Mouse (Mus musculus): Measurements from ENCODE around the gene Stk10.

DNA sequence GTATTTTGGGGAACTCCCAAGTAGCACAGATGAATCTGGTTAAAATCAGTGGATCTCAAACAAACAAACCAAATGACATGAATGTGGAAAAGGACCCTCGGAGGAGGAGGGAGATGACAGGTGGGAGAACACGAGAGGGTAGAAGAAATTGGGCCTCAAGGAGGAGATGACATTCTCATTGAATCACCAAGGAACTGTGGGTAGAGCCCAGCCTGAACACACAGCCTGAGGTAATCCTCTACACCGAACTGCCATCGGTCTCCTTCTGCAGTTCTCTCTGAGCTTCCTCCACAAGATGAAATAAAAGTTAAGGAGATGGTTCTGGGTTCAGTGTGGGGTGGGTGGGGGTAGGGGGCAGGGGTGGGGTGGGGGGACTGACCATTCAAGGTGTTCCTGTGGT lies 6.1 kb upstream of the Stk10 start:
- TF ChIP-seq GATA2 (IDR thresholded peaks at IDR 0.05; ENCODE audit: borderline replicate concordance, low read depth, low read length) (no peak), GATA1 (IDR thresholded peaks at IDR 0.05; ENCODE audit: borderline replicate concordance, low read length) (no peak), CTCF (IDR thresholded peaks at IDR 0.05; ENCODE audit: low read depth, low read length) (no peak), POLR2AphosphoS5 (IDR thresholded peaks at IDR 0.05; ENCODE audit: insufficient replicate concordance, low read depth, low read length) (no peak)

Data from G1E (cell line).